Mouse (Mus musculus) liver, postnatal 0 days (tissue): ENCODE measurements around the gene Rbm19.

ENCODE experiments used
- CTCF ChIP-seq: sonication (generic); IDR thresholded peaks from 2 replicates; pipeline ENCODE4 v1.5.1; 2016; ENCODE audit warnings: antibody characterized with exemption, low read depth
- EP300 ChIP-seq: IDR thresholded peaks from 2 replicates; pipeline ENCODE4 v1.6.1; 2016; ENCODE audit warnings: antibody characterized with exemption, low read depth, mild to moderate bottlenecking

GRCm38 (mm10) chr5:120067266-120067665 lies 49.0 kb upstream of the Rbm19 start:
- TF ChIP-seq CTCF (no peak), EP300 (no peak)
